ENCODE assay signal across 17 mouse cellular contexts in the genomic region with DNA sequence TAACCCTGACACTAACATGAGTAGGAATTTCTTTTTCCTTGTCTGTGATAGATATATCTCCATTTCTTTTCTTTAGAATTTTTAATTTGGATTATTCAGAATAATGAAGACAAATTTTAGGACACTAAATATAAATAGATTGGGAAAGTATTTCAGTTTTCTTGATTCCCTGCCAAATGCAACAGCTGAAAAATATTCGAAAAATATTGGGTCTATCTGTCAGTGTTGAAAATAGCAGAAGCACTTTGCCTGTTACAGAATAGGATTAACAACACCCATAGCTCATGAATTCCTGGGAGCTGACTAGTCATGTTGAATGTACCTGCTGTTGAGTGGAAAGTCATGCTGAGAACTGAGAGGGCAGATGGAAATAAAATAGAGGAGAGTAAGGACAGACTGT.
"Had no signal": no experiment of that assay in that cellular context is flagged by ENCODE, and none has a peak within 500 bp of the region (broad histone marks: within the 10 kb centered on the region; RNA-seq: fewer than 3 reads in every experiment).

No protein-coding gene starts in this region.

- H3K9me3 ChIP-seq: limb, embryonic 12.5 days; liver, embryonic 13.5 days; lung, embryonic 15.5 days; megakaryocyte, embryonic 14.5 days; midbrain, embryonic 12.5 days; neural tube, embryonic 15.5 days had no signal

- DNase-seq: kidney, adult 18-20 months; kidney, postnatal 10 days; kidney, postnatal 4 days; liver; liver, embryonic 13.5 days; liver, postnatal 0 days; lung, postnatal 14 days; right cerebral cortex, adult 18-20 months; right cerebral cortex, postnatal 25 days; thymus, postnatal 4 days had no signal

- H3K4me1 ChIP-seq: limb, embryonic 12.5 days; liver, embryonic 13.5 days; lung, embryonic 15.5 days; megakaryocyte, embryonic 14.5 days; midbrain, embryonic 12.5 days; neural tube, embryonic 15.5 days had no signal

- ATAC-seq: liver, postnatal 0 days; midbrain, embryonic 16.5 days had no signal

- H3K27ac ChIP-seq: limb, embryonic 12.5 days; liver, embryonic 13.5 days; lung, embryonic 15.5 days; macrophage; midbrain, embryonic 12.5 days; neural tube, embryonic 15.5 days had no signal

- H3K27me3 ChIP-seq: limb, embryonic 12.5 days; liver, embryonic 13.5 days; lung, embryonic 15.5 days; megakaryocyte, embryonic 14.5 days; midbrain, embryonic 12.5 days; neural tube, embryonic 15.5 days had no signal

- H3K4me2 ChIP-seq: limb, embryonic 12.5 days; liver, embryonic 13.5 days; lung, embryonic 15.5 days; midbrain, embryonic 12.5 days; neural tube, embryonic 15.5 days had no signal

- H3K4me3 ChIP-seq: limb, embryonic 12.5 days; liver, embryonic 13.5 days; lung, embryonic 15.5 days; megakaryocyte, embryonic 14.5 days; midbrain, embryonic 12.5 days; neural tube, embryonic 15.5 days had no signal

- H3K9ac ChIP-seq: limb, embryonic 12.5 days; liver, embryonic 13.5 days; liver, postnatal 0 days; lung, embryonic 15.5 days; midbrain, embryonic 12.5 days; neural tube, embryonic 15.5 days had no signal

- H3K36me3 ChIP-seq: limb, embryonic 12.5 days; liver, embryonic 13.5 days; lung, embryonic 15.5 days; midbrain, embryonic 12.5 days; neural tube, embryonic 15.5 days had no signal
